Mouse (Mus musculus) liver, embryonic 14.5 days (tissue): ENCODE measurements around the gene Myl9. TPM values are rescaled to one million over a fixed set of nuclear protein-coding genes. Genes with fewer than 3 reads are reported as not detected.

Experiments
- ATAC-seq: fragments of 200-750 bp; cut with Nextera tagmentation; 2 replicates; pipeline ENCODE4 v1.8.0; 2017; ENCODE audit warnings: moderate number of reproducible peaks, mild to moderate bottlenecking, moderate library complexity; ENCODE audit not compliant: insufficient read depth
- DNase-seq, 3 experiments: peaks; one replicate each; pipeline ENCODE4 v3.0.0-alpha.2; 2012 to 2013; ENCODE audit warnings: low read depth in 3 of 3, low spot score in 3 of 3
- H3K27ac ChIP-seq: fragments of 300-500 bp; sonication (generic); 2 replicates; pipeline ENCODE4 v1.5.1; 2014; ENCODE audit warnings: moderate library complexity, mild to moderate bottlenecking, control low read depth, inconsistent platforms
- H3K27me3 ChIP-seq: fragments of 300-500 bp; sonication (generic); 2 replicates; pipeline ENCODE4 v1.6.1; 2014; ENCODE audit warnings: mild to moderate bottlenecking, low read length, moderate library complexity; ENCODE audit not compliant: control insufficient read depth, insufficient read depth
- H3K36me3 ChIP-seq: fragments of 300-500 bp; sonication (generic); replicated peaks from 2 replicates; pipeline ENCODE4 v1.6.1; 2014; ENCODE audit warnings: low read depth; ENCODE audit not compliant: control insufficient read depth, insufficient read depth
- H3K4me1 ChIP-seq, 2 experiments: fragments of 200-500 bp in 1 of 2; fragments of 300-500 bp in 1 of 2; sonication (generic) in 1 of 2; replicated peaks; 2 replicates each; pipeline ENCODE4 v1.6.1; 2012 to 2014; ENCODE audit warnings: antibody characterized with exemption in 1 of 2, inconsistent platforms in 1 of 2, low read length in 1 of 2; ENCODE audit not compliant: control insufficient read depth in 2 of 2, insufficient read depth in 2 of 2
- H3K4me2 ChIP-seq: fragments of 300-500 bp; sonication (generic); 2 replicates; pipeline ENCODE4 v1.6.1; 2014; ENCODE audit warnings: low read depth, mild to moderate bottlenecking, control low read depth, moderate library complexity
- H3K4me3 ChIP-seq, 2 experiments: fragments of 200-500 bp in 1 of 2; fragments of 300-500 bp in 1 of 2; sonication (generic) in 1 of 2; 2 replicates each; pipeline ENCODE4 v1.5.1; 2012 to 2014; ENCODE audit warnings: low read depth in 2 of 2, low read length in 2 of 2, mild to moderate bottlenecking in 2 of 2, control low read depth in 1 of 2, inconsistent platforms in 1 of 2, moderate library complexity in 1 of 2; ENCODE audit not compliant: insufficient read depth in 1 of 2
- H3K9ac ChIP-seq: fragments of 300-500 bp; sonication (generic); replicated peaks from 2 replicates; pipeline ENCODE4 v1.6.1; 2014; ENCODE audit warnings: mild to moderate bottlenecking, control low read depth, moderate library complexity
- H3K9me3 ChIP-seq: fragments of 300-500 bp; sonication (generic); 2 replicates; pipeline ENCODE4 v1.6.1; 2016; ENCODE audit warnings: low read length, mixed read lengths; ENCODE audit not compliant: control insufficient read depth
- CTCF ChIP-seq: IDR thresholded peaks from 2 replicates; pipeline ENCODE4 v1.5.1; 2016; ENCODE audit warnings: antibody characterized with exemption, low read depth, control low read depth
- EP300 ChIP-seq: IDR thresholded peaks from 2 replicates; pipeline ENCODE4 v1.6.1; 2016; ENCODE audit warnings: antibody characterized with exemption, low read depth
- WGBS: fragments of 180-500 bp; shearing (Covaris S2); extraction: QIAGEN DNeasy Blood & Tissue Kit; methylation state at CpG from one replicate; pipeline ENCODE4 v1.1.7; 2014; ENCODE audit not compliant: insufficient replicate concordance; 5-methylcytosine and 5-hydroxymethylcytosine counted together
- polyA plus RNA-seq, 2 experiments: library from polyadenylated mRNA; depleted of rRNA in 1 of 2; stranded (reverse) in 1 of 2; unstranded in 1 of 2; fragments of >200 nt; fragmentation: Nextera tagmentation in 1 of 2; extraction: Ambion mirVana in 1 of 2; gene quantifications; 2 replicates each; pipeline versions ENCODE4 v1.2.1 to v1.2.3; 2012 to 2014

Gene Myl9
- polyA plus RNA-seq (2012; rRNA removed) (25.2 and 27.2 TPM in 2 replicates), polyA plus RNA-seq (2014; fragmentation: Nextera tagmentation; extraction: Ambion mirVana) (44.4 and 51.3 TPM in 2 replicates)

DNA sequence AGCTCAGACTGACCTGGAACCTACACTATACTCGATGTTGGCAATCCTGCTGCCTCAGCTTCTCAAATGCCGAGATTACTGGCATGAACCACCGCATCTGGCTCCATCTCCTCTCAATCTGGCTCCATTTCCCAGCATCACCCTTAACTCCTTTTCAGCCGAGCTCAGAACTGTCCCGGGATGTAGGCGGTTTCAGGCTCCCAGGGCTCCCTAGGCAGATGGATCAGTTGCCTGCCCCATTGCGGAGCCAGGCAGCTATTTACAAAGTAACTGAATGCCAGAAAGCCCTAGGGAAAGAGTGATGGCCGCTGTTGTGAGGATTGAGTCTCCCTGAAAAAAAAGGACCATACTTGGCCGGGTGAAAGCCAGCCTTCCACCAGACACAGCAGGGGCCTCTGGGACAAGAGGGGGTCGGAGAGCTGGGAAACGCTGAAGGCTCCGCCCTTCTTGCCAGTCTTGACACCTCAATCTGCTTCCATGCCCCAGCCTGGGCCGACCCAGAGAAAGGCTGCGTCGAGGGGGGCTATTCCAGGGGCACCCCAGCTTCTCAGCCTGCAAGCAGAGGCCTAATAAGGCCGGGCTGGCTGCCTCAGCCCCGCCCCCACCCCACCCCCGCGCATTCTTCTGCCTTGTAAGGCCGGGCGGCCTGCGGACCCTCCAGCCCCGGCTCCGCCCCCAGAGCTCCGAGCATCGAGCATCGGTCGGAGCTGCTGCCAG is at the start of gene Myl9:
TSS of gene Myl9 (plus strand) at position 683 of the 717 bp plus-strand sequence.
- no peak for DNase-seq
- Histone ChIP-seq H3K27ac (no peak within 1 kb of the TSS), H3K4me1 (peaks cover 0 to 9% of the 10 kb centered on the region in 2 experiments; a peak in 2 of 4 replicates), H3K27me3 (peaks cover 3% of the 10 kb centered on the region; the same call in 1 of the 2 replicates), H3K9ac (no peak within 1 kb of the TSS), H3K36me3 (no peaks in the 10 kb centered on the region), H3K4me2 (peak within 1 kb of the TSS; percentile 48), H3K9me3 (no peaks in the 10 kb centered on the region), H3K4me3 (peak within 1 kb of the TSS; percentile 15 to 33)
- peak; percentile 34 for ATAC-seq
- 14% methylated on average over 28 of the region's 28 CpGs for WGBS
- no peak for TF ChIP-seq EP300
- TF ChIP-seq CTCF, result no peak

- no peaks in the 10 kb centered on the region for H3K9me3 ChIP-seq
- H3K4me2 ChIP-seq, result no peak overlapping the region
- H3K9ac ChIP-seq, result no peak overlapping the region
- peaks cover 3% of the 10 kb centered on the region for H3K27me3 ChIP-seq
- DNase-seq (no peak), ATAC-seq (no peak)
- TF ChIP-seq CTCF (no peak), EP300 (no peak)
- H3K27ac ChIP-seq, result no peak overlapping the region
- H3K4me3 ChIP-seq, result no peak overlapping the region
- peaks cover 0 to 14% of the 10 kb centered on the region in 2 experiments; a peak in 3 of 4 replicates for H3K4me1 ChIP-seq
- H3K36me3 ChIP-seq, result no peaks in the 10 kb centered on the region
- 43% methylated on average over 7 of the region's 7 CpGs for WGBS
Observed at GRCm38 (mm10) chr2:156726344-156726743, 48.9 kb upstream of the Myl9 start.

- no peak overlapping the region for H3K4me2 ChIP-seq
- no peak overlapping the region for H3K27ac ChIP-seq
- peaks cover 2% of the 10 kb centered on the region for H3K27me3 ChIP-seq
- no peak for DNase-seq
- H3K4me3 ChIP-seq, result no peak overlapping the region
- no peak overlapping the region for H3K9ac ChIP-seq
- peaks cover 0 to 12% of the 10 kb centered on the region in 2 experiments; a peak in 3 of 4 replicates for H3K4me1 ChIP-seq
- 43% methylated on average over 3 of the region's 3 CpGs for WGBS
- H3K9me3 ChIP-seq, result no peaks in the 10 kb centered on the region
- no peaks in the 10 kb centered on the region for H3K36me3 ChIP-seq
- no peak for ATAC-seq
- no peak for TF ChIP-seq EP300
- TF ChIP-seq CTCF, result no peak
Observed at GRCm38 (mm10) chr2:156726878-156727277, 48.3 kb upstream of the Myl9 start.

DNA sequence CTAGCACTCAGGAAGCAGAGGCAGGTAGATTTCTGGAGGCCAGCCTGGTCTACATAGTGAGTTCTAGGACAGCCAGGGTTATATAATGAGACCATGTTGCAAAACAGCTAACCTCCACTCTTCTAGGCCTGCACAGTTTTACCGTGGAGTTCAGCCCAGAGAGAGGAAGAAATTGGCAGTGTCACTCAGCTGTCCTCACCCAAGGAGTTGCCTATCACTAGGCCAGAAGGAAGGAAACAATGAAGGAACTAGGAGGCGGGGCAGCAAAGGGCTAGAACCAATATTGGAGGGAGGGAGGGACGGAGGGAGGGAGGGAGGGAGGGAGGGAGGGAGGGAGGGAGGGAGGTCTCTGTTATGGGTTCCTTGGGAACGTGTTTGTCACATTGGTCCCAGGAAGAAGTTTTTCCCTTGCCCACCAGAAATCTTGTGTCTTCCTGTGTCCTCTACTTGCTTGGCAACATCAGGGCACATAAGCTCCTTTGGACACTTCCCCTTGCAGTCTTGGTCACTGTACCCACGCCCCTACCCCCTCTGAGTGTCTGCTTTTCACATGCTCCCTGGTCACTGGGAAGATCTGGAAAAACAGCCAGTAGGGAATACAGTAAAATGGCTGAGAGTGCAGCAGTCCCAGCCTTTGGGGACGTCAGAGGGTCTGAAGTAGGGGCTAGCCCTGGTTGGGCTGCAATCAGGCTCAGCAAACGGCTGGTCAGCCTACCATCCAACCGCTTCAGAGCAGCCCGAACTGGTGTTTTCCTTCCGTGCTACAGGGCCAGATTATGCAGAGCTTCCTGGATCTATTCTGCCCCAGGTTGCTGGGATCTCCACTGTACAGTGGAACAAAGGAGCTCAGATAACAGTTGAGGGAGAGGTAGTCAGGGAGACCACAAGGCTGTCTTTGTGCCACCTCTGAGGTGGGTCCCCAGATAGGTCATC is 45.4 kb upstream of the Myl9 start:
- Histone ChIP-seq H3K27ac (no peak overlapping the region), H3K36me3 (no peaks in the 10 kb centered on the region), H3K27me3 (no peaks in the 10 kb centered on the region), H3K9me3 (no peaks in the 10 kb centered on the region), H3K9ac (peak overlapping the region; percentile 28), H3K4me2 (peak overlapping the region; percentile 71), H3K4me1 (peaks cover 0 to 12% of the 10 kb centered on the region in 2 experiments; a peak in 2 of 4 replicates), H3K4me3 (peak overlapping the region; percentile 38 to 51)
- ATAC-seq, result peak; percentile 51; the same call in 1 of the 2 replicates
- no peak for DNase-seq
- 8% methylated on average over 9 of the region's 10 CpGs for WGBS
- TF ChIP-seq CTCF (no peak), EP300 (no peak)
